Mouse (Mus musculus): ENCODE data around the gene Dpy19l1.

The Dpy19l1 gene

GRCm38 (mm10) chr9:24503067-24503857 lies at the start of gene Dpy19l1:
Gene Dpy19l1, minus strand, starts transcription at chr9:24503140.
- peak; percentile 96 for DNase-seq (ENCODE audit: low read depth)

GRCm38 (mm10) chr9:24538159-24538558 lies 35.2 kb upstream of the Dpy19l1 start:
- DNase-seq (ENCODE audit: low read depth): peak; percentile 29

- DNase-seq (ENCODE audit: low read depth): peak; percentile 80
Measured at GRCm38 (mm10) chr9:24516575-24517139, 13.7 kb upstream of the Dpy19l1 start.

- DNase-seq (ENCODE audit: low read depth): no peak
Measured at GRCm38 (mm10) chr9:24514078-24514469, 11.1 kb upstream of the Dpy19l1 start.

GRCm38 (mm10) chr9:24513290-24514077 lies 10.5 kb upstream of the Dpy19l1 start:
- DNase-seq (ENCODE audit: low read depth): peak; percentile 57

GRCm38 (mm10) chr9:24512121-24512539 lies 9.2 kb upstream of the Dpy19l1 start:
- no peak for DNase-seq (ENCODE audit: low read depth)

- peak; percentile 82 for DNase-seq (ENCODE audit: low read depth)
Measured at GRCm38 (mm10) chr9:24511371-24512120, 8.6 kb upstream of the Dpy19l1 start.

- no peak for DNase-seq (ENCODE audit: low read depth)
Measured at GRCm38 (mm10) chr9:24508880-24509279, 5.9 kb upstream of the Dpy19l1 start.

- no peak for DNase-seq (ENCODE audit: low read depth)
Measured at GRCm38 (mm10) chr9:24506510-24506909, 3.6 kb upstream of the Dpy19l1 start.

GRCm38 (mm10) chr9:24505017-24505763 lies 2.2 kb upstream of the Dpy19l1 start:
- no peak for DNase-seq (ENCODE audit: low read depth)

GRCm38 (mm10) chr9:24504381-24504780 lies 1.4 kb upstream of the Dpy19l1 start:
- no peak for DNase-seq (ENCODE audit: low read depth)

GRCm38 (mm10) chr9:24503858-24504219 lies 899 bp upstream of the Dpy19l1 start:
- DNase-seq (ENCODE audit: low read depth): peak; percentile 48

GRCm38 (mm10) chr9:24502571-24503004 lies 352 bp downstream of the Dpy19l1 start:
- peak; percentile 70 for DNase-seq (ENCODE audit: low read depth)

GRCm38 (mm10) chr9:24501618-24502017 lies 1.3 kb downstream of the Dpy19l1 start:
- DNase-seq (ENCODE audit: low read depth): peak; percentile 59

- DNase-seq (ENCODE audit: low read depth): no peak
Measured at GRCm38 (mm10) chr9:24496226-24496625, 6.7 kb downstream of the Dpy19l1 start.

- no peak for DNase-seq (ENCODE audit: low read depth)
Measured at GRCm38 (mm10) chr9:24490516-24490915, 12.4 kb downstream of the Dpy19l1 start.

GRCm38 (mm10) chr9:24488425-24489104 lies 14.4 kb downstream of the Dpy19l1 start:
- no peak for DNase-seq (ENCODE audit: low read depth)

- DNase-seq (ENCODE audit: low read depth): no peak
Measured at GRCm38 (mm10) chr9:24482375-24482774, 20.6 kb downstream of the Dpy19l1 start.

GRCm38 (mm10) chr9:24477251-24477650 lies 25.7 kb downstream of the Dpy19l1 start:
- no peak for DNase-seq (ENCODE audit: low read depth)

- DNase-seq (ENCODE audit: low read depth): no peak
Measured at GRCm38 (mm10) chr9:24473824-24474223, 29.1 kb downstream of the Dpy19l1 start.

- DNase-seq (ENCODE audit: low read depth): no peak
Measured at GRCm38 (mm10) chr9:24472514-24472913, 30.4 kb downstream of the Dpy19l1 start.

Data from NIH3T3 (cell line).